Mouse (Mus musculus): ENCODE data around the gene Mcu. TPM values are rescaled to one million over a fixed set of nuclear protein-coding genes. Genes with fewer than 3 reads are reported as not detected.

Gene Mcu
- polyA plus RNA-seq, 1 experiment: 32.4 TPM

DNA sequence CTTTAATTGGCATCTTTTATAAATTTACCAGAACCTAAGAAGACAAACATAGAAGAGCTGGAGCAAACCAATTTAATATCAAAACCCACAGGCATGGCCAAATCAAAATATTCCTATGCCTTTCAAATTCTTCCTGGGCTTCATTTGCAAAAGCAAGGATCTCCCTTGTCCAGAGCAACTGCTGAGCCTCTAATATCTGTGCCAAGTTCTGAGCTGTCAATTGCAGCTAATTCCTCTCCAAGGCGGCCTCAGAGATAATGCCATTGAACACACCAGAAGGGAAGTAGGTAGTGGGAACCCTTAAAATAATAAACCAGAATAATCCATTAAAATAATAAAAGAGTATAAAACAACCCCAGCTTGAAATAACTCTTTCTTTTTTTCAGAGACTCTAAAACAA is 64.0 kb downstream of the Mcu start:
- DNase-seq: peak in 1 of 2 experiments; percentile 75
- Histone ChIP-seq H3K27me3 (ENCODE audit: control insufficient read depth, insufficient read depth, low read length) (no peaks in the 10 kb centered on the region), H3K4me1 (ENCODE audit: control insufficient read depth, insufficient read depth, low read length) (peaks cover 21% of the 10 kb centered on the region), H3K4me3 (replicated peaks; ENCODE audit: insufficient read depth, low read depth, low read length) (no peak overlapping the region), H3K27ac (ENCODE audit: insufficient read depth, low read length) (no peak overlapping the region)
- WGBS: 8% methylated on average over 1 of the region's 1 CpGs
- TF ChIP-seq POLR2A (IDR thresholded peaks at IDR 0.05; ENCODE audit: borderline replicate concordance, insufficient read depth, low read length) (no peak), CTCF (IDR thresholded peaks at IDR 0.05; ENCODE audit: borderline replicate concordance, insufficient read depth, low read depth, low read length) (no peak)

DNA sequence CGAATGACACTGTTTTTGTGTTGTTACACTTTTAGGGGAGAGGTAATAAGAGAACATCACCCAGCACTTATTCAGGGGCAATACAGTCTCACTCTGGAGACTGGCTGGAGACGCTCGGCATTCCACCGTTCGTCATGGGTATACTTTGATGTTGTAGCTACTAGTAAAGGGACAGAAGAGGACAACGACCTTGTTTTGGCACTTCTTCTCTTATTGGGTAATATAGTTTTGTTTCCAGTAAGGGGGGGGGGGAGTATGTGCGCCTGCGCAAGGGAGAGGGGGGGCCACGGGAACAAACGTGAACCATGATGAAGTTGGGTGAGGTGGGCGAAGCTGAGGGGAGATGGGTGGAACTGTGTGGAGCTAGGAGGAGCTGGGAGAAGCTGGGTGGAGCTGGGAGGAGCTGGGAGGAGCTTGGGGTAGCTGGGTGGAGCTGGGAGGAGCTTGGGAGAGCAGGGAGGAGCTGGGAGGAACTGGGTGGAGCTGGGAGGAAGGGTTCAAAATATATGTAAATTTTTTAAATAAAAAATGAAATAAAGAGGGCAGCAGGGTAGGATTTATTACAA is 67.6 kb downstream of the Mcu start:
- TF ChIP-seq POLR2A (IDR thresholded peaks at IDR 0.05; ENCODE audit: borderline replicate concordance, insufficient read depth, low read length) (no peak), CTCF (IDR thresholded peaks at IDR 0.05; ENCODE audit: borderline replicate concordance, insufficient read depth, low read depth, low read length) (no peak)
- H3K4me3 ChIP-seq (replicated peaks; ENCODE audit: insufficient read depth, low read depth, low read length): no peak overlapping the region
- DNase-seq: no peak
- WGBS: 85% methylated on average over 11 of the region's 11 CpGs
- H3K27me3 ChIP-seq (ENCODE audit: control insufficient read depth, insufficient read depth, low read length): no peaks in the 10 kb centered on the region
- H3K27ac ChIP-seq (ENCODE audit: insufficient read depth, low read length): no peak overlapping the region
- H3K4me1 ChIP-seq (ENCODE audit: control insufficient read depth, insufficient read depth, low read length): peaks cover 5% of the 10 kb centered on the region

DNA sequence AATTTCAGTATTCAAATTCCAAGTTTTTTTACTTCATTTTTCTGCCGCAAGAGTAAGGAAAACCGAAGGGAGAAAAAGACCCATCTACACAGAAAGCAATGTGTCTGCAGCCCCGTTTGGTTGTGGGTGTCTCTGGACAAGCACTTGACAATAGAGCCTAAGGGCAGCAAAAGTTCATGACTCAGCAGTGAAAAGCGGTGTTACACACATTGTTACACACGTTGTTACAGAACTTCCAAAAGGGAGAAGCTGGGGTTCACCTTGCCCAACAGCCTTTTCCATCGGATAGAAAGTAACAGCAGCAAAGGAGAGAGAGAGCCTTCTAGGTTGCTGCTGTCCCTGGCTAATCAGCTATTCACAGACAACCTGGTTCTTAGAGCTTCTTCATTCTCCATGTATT is 68.3 kb downstream of the Mcu start:
- WGBS: 66% methylated on average over 6 of the region's 6 CpGs
- H3K4me3 ChIP-seq (replicated peaks; ENCODE audit: insufficient read depth, low read depth, low read length): no peak overlapping the region
- H3K4me1 ChIP-seq (ENCODE audit: control insufficient read depth, insufficient read depth, low read length): peaks cover 5% of the 10 kb centered on the region
- no peak for DNase-seq
- TF ChIP-seq POLR2A (IDR thresholded peaks at IDR 0.05; ENCODE audit: borderline replicate concordance, insufficient read depth, low read length): no peak
- no peaks in the 10 kb centered on the region for H3K27me3 ChIP-seq (ENCODE audit: control insufficient read depth, insufficient read depth, low read length)
- no peak overlapping the region for H3K27ac ChIP-seq (ENCODE audit: insufficient read depth, low read length)

DNA sequence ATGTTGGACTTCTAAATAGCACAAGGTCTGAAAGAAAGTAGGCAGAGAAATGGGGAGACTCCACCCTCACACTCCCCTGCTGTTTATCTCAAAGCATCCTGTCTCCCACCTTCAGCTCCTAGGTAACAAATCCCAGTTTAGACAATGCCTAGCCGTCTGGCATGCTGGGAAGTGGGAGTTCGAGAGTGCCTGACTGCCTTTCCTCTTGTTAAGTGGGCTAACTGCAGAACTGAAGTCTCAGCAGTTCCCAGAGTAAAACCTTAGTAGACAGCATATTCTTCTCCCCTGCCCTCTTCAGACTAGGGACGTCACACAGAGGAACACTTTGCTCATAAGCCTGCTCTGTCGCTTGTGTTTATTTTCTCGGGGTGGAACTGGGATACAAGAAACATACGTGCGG is 69.1 kb downstream of the Mcu start:
- TF ChIP-seq POLR2A (IDR thresholded peaks at IDR 0.05; ENCODE audit: borderline replicate concordance, insufficient read depth, low read length) (no peak), CTCF (IDR thresholded peaks at IDR 0.05; ENCODE audit: borderline replicate concordance, insufficient read depth, low read depth, low read length) (no peak)
- no peaks in the 10 kb centered on the region for H3K27me3 ChIP-seq (ENCODE audit: control insufficient read depth, insufficient read depth, low read length)
- no peak overlapping the region for H3K27ac ChIP-seq (ENCODE audit: insufficient read depth, low read length)
- H3K4me1 ChIP-seq (ENCODE audit: control insufficient read depth, insufficient read depth, low read length): peaks cover 11% of the 10 kb centered on the region
- WGBS: 26% methylated on average over 7 of the region's 7 CpGs
- no peak for DNase-seq
- no peak overlapping the region for H3K4me3 ChIP-seq (replicated peaks; ENCODE audit: insufficient read depth, low read depth, low read length)

DNA sequence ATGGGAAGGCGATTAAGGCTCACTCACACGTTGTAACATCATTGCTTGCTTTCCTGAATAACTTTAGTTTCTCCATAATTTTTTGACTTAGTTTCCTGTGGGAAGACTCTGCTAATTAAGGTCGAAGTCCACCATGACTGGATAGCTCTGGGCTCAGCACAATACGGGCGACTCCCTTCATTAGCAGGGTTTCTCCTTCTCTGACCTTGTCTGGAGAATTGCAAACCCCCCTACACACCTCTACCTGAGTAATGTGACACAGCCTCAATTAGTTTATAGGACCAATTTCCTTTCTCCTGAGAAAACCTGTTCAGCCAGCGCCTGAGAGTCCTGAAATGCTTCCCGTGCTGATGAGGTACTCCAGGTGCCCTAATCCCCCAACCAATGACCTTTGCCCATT is 71.3 kb downstream of the Mcu start:
- Histone ChIP-seq H3K27me3 (ENCODE audit: control insufficient read depth, insufficient read depth, low read length) (no peaks in the 10 kb centered on the region), H3K4me3 (replicated peaks; ENCODE audit: insufficient read depth, low read depth, low read length) (no peak overlapping the region), H3K4me1 (ENCODE audit: control insufficient read depth, insufficient read depth, low read length) (peaks cover 22% of the 10 kb centered on the region), H3K27ac (ENCODE audit: insufficient read depth, low read length) (no peak overlapping the region)
- WGBS: 96% methylated on average over 7 of the region's 7 CpGs
- TF ChIP-seq POLR2A (IDR thresholded peaks at IDR 0.05; ENCODE audit: borderline replicate concordance, insufficient read depth, low read length) (no peak), CTCF (IDR thresholded peaks at IDR 0.05; ENCODE audit: borderline replicate concordance, insufficient read depth, low read depth, low read length) (no peak)
- no peak for DNase-seq

DNA sequence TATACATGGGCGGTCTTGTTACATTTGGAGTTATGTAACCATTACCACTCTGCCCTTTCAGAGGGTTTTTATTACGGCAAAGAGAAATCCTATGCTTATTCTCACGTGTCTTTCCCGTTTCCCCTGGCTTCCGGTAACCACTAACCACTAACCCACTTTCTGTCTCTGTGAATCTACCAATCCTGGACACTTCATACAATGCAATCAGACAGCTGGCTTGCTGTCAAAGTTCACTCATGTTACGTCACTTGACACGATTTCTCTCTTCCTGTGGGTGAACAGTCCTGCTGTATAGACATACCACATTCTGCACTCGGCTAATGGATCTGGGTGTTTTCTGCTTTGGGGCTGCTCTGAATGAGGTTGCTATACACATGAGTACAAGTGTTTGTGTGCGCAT is 73.1 kb downstream of the Mcu start:
- Histone ChIP-seq H3K4me3 (replicated peaks; ENCODE audit: insufficient read depth, low read depth, low read length) (no peak overlapping the region), H3K27ac (ENCODE audit: insufficient read depth, low read length) (no peak overlapping the region), H3K4me1 (ENCODE audit: control insufficient read depth, insufficient read depth, low read length) (peaks cover 29% of the 10 kb centered on the region), H3K27me3 (ENCODE audit: control insufficient read depth, insufficient read depth, low read length) (no peaks in the 10 kb centered on the region)
- WGBS: 87% methylated on average over 9 of the region's 9 CpGs
- no peak for DNase-seq
- TF ChIP-seq POLR2A (IDR thresholded peaks at IDR 0.05; ENCODE audit: borderline replicate concordance, insufficient read depth, low read length) (no peak), CTCF (IDR thresholded peaks at IDR 0.05; ENCODE audit: borderline replicate concordance, insufficient read depth, low read depth, low read length) (no peak)

DNA sequence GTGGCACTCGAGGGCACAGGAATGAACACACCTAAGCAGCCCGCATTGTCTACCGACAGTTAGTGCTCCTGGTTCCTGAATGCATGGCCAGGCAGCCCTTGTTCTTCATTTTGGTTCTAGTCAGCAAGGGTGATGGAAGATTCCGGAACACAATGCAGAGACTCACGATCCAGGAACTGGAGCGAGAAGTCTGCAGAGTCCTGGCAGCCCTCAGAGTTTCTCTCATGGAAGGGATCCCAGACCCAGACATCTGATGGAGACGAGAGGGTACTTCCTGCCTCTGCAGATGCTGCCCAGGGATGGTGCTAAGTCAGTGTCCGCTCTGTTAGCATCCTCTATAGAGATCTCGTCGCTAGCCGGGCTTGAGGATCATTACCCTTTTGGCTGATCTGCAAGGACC is 75.0 kb downstream of the Mcu start:
- peaks cover 27% of the 10 kb centered on the region for H3K4me1 ChIP-seq (ENCODE audit: control insufficient read depth, insufficient read depth, low read length)
- H3K27ac ChIP-seq (ENCODE audit: insufficient read depth, low read length): no peak overlapping the region
- WGBS: 22% methylated on average over 11 of the region's 11 CpGs
- H3K27me3 ChIP-seq (ENCODE audit: control insufficient read depth, insufficient read depth, low read length): no peaks in the 10 kb centered on the region
- H3K4me3 ChIP-seq (replicated peaks; ENCODE audit: insufficient read depth, low read depth, low read length): no peak overlapping the region
- TF ChIP-seq POLR2A (IDR thresholded peaks at IDR 0.05; ENCODE audit: borderline replicate concordance, insufficient read depth, low read length): no peak
- DNase-seq: peak; percentile 53 to 69

DNA sequence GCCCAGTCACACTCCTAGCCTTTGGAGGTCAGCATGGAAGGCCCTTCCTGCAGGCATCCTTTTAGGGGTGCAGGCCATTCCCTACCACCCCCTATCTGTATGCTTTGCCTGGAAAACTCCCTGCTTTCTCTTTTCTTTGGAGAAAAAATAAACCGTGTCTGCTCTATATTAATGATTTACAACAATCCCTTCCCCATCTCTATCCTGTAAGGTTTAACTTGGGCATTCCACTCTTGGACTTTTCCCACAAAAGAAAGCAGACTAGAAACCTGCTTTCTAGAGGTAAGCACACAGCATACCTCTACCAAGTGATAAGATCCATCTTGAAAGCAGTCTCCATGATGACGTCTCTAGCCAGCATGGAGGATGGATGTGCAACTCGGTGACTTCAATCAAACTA is 75.9 kb downstream of the Mcu start:
- no peak for DNase-seq
- WGBS: 96% methylated on average over 3 of the region's 3 CpGs
- Histone ChIP-seq H3K27ac (ENCODE audit: insufficient read depth, low read length) (no peak overlapping the region), H3K27me3 (ENCODE audit: control insufficient read depth, insufficient read depth, low read length) (no peaks in the 10 kb centered on the region), H3K4me3 (replicated peaks; ENCODE audit: insufficient read depth, low read depth, low read length) (no peak overlapping the region), H3K4me1 (ENCODE audit: control insufficient read depth, insufficient read depth, low read length) (peaks cover 27% of the 10 kb centered on the region)
- no peak for TF ChIP-seq CTCF (IDR thresholded peaks at IDR 0.05; ENCODE audit: borderline replicate concordance, insufficient read depth, low read depth, low read length)
- no peak for TF ChIP-seq POLR2A (IDR thresholded peaks at IDR 0.05; ENCODE audit: borderline replicate concordance, insufficient read depth, low read length)
